Mouse (Mus musculus) intestine, embryonic 14.5 days (tissue): Measurements from ENCODE around the gene Rnf5. TPM values are rescaled to one million over a fixed set of nuclear protein-coding genes. Genes with fewer than 3 reads are reported as not detected.

Experiments used
- ATAC-seq: fragments of 200-750 bp; cut with Nextera tagmentation; replicated peaks from 2 replicates; pipeline ENCODE4 v1.8.0; 2017; ENCODE audit warnings: low read depth, moderate number of reproducible peaks, moderate TSS enrichment, moderate library complexity; ENCODE audit not compliant: low FRiP score, low TSS enrichment
- DNase-seq: peaks from one replicate; pipeline ENCODE4 v3.0.0-alpha.2; 2018; ENCODE audit warnings: low spot score
- H3K27ac ChIP-seq: fragments of 300-500 bp; sonication (generic); 2 replicates; pipeline ENCODE4 v1.5.1; 2014; ENCODE audit warnings: low read depth, mild to moderate bottlenecking, control low read depth
- H3K27me3 ChIP-seq: fragments of 300-500 bp; sonication (generic); replicated peaks from 2 replicates; pipeline ENCODE4 v1.6.1; 2014; ENCODE audit warnings: low read length, control low read depth; ENCODE audit not compliant: control insufficient read depth, insufficient read depth
- H3K36me3 ChIP-seq: fragments of 300-500 bp; sonication (generic); 2 replicates; pipeline ENCODE4 v1.6.1; 2014; ENCODE audit warnings: low read length, control low read depth; ENCODE audit not compliant: control insufficient read depth, insufficient read depth
- H3K4me1 ChIP-seq: fragments of 300-500 bp; sonication (generic); replicated peaks from 2 replicates; pipeline ENCODE4 v1.6.1; 2014; ENCODE audit warnings: low read length, control low read depth, mixed read lengths; ENCODE audit not compliant: control insufficient read depth, insufficient read depth
- H3K4me2 ChIP-seq: fragments of 300-500 bp; sonication (generic); 2 replicates; pipeline ENCODE4 v1.6.1; 2014; ENCODE audit warnings: low read length
- H3K4me3 ChIP-seq: fragments of 300-500 bp; sonication (generic); 2 replicates; pipeline ENCODE4 v1.5.1; 2014; ENCODE audit warnings: low read depth, low read length, control low read depth, mixed read lengths
- H3K9ac ChIP-seq: fragments of 300-500 bp; sonication (generic); 2 replicates; pipeline ENCODE4 v1.6.1; 2014; ENCODE audit warnings: mild to moderate bottlenecking, low read length
- H3K9me3 ChIP-seq: fragments of 300-500 bp; sonication (generic); 2 replicates; pipeline ENCODE4 v1.6.1; 2016; ENCODE audit warnings: low read length, control low read depth; ENCODE audit not compliant: control insufficient read depth
- WGBS: fragments of 180-500 bp; shearing (Covaris S2); extraction: QIAGEN DNeasy Blood & Tissue Kit; methylation state at CpG from one replicate; pipeline ENCODE4 v1.1.7; 2014; 5-methylcytosine and 5-hydroxymethylcytosine counted together
- polyA plus RNA-seq: library from polyadenylated mRNA; unstranded; fragments of >200 nt; fragmentation: Nextera tagmentation; extraction: Ambion mirVana; gene quantifications from 2 replicates; pipeline ENCODE4 v1.2.1, GENCODE M21; 2014

Rnf5 gene
- polyA plus RNA-seq, 1 experiment from 2014 or later, result 110 TPM

- DNase-seq (no peak), ATAC-seq (no peak)
- 80% methylated on average over 8 of the region's 8 CpGs for WGBS
- H3K9me3 ChIP-seq, result no peaks in the 10 kb centered on the region
- H3K9ac ChIP-seq, result no peak overlapping the region
- peaks cover 55% of the 10 kb centered on the region for H3K36me3 ChIP-seq
- H3K27ac ChIP-seq, result no peak overlapping the region
- no peaks in the 10 kb centered on the region for H3K27me3 ChIP-seq
- H3K4me3 ChIP-seq, result no peak overlapping the region
- H3K4me2 ChIP-seq, result no peak overlapping the region
- H3K4me1 ChIP-seq, result peaks cover under 1% of the 10 kb centered on the region; the same call in 1 of the 2 replicates
These were observed 17.5 kb upstream of the Rnf5 start for GRCm38 (mm10) chr17:34621006-34621405.

GRCm38 (mm10) chr17:34618999-34619398, 15.5 kb upstream of the Rnf5 start:
- ATAC-seq, result no peak
- Histone ChIP-seq H3K9me3 (no peaks in the 10 kb centered on the region), H3K36me3 (peaks cover 67% of the 10 kb centered on the region), H3K4me3 (no peak overlapping the region), H3K9ac (no peak overlapping the region), H3K27me3 (no peaks in the 10 kb centered on the region), H3K27ac (no peak overlapping the region), H3K4me1 (no peaks in the 10 kb centered on the region), H3K4me2 (no peak overlapping the region)
- peak; percentile 79 for DNase-seq
- WGBS, result 22% methylated on average over 6 of the region's 6 CpGs

GRCm38 (mm10) chr17:34615871-34616270, 12.4 kb upstream of the Rnf5 start, which contains the start of gene Egfl8:
Egfl8 (minus strand) TSS chr17:34615971.
- no peak within 1 kb of the TSS for H3K27ac ChIP-seq
- no peaks in the 10 kb centered on the region for H3K27me3 ChIP-seq
- H3K9me3 ChIP-seq, result no peaks in the 10 kb centered on the region
- DNase-seq (no peak), ATAC-seq (no peak)
- H3K4me1 ChIP-seq, result no peaks in the 10 kb centered on the region
- 81% methylated on average over 6 of the region's 6 CpGs for WGBS
- no peak within 1 kb of the TSS for H3K9ac ChIP-seq
- H3K4me3 ChIP-seq, result no peak within 1 kb of the TSS
- H3K36me3 ChIP-seq, result peaks cover 77% of the 10 kb centered on the region
- H3K4me2 ChIP-seq, result no peak within 1 kb of the TSS

- H3K9ac ChIP-seq, result no peak overlapping the region
- H3K27me3 ChIP-seq, result no peaks in the 10 kb centered on the region
- no peaks in the 10 kb centered on the region for H3K4me1 ChIP-seq
- no peak overlapping the region for H3K4me3 ChIP-seq
- WGBS, result 86% methylated on average over 10 of the region's 10 CpGs
- no peak for ATAC-seq
- no peak overlapping the region for H3K4me2 ChIP-seq
- peaks cover 70% of the 10 kb centered on the region for H3K36me3 ChIP-seq
- no peak overlapping the region for H3K27ac ChIP-seq
- H3K9me3 ChIP-seq, result no peaks in the 10 kb centered on the region
- DNase-seq, result no peak
These were observed 10.3 kb upstream of the Rnf5 start for GRCm38 (mm10) chr17:34613830-34614229.

- Histone ChIP-seq H3K27me3 (no peaks in the 10 kb centered on the region), H3K36me3 (peaks cover 71% of the 10 kb centered on the region), H3K4me1 (0 out of 2 replicates have a peak, but pooled peaks cover 1% of the 10 kb centered on the region), H3K9me3 (no peaks in the 10 kb centered on the region), H3K4me2 (no peak overlapping the region), H3K9ac (no peak overlapping the region), H3K4me3 (no peak overlapping the region), H3K27ac (no peak overlapping the region)
- 82% methylated on average over 11 of the region's 11 CpGs for WGBS
- ATAC-seq (no peak), DNase-seq (no peak)
These were observed 9.7 kb upstream of the Rnf5 start for GRCm38 (mm10) chr17:34613054-34613645.

GRCm38 (mm10) chr17:34611050-34611449, 7.6 kb upstream of the Rnf5 start:
- Histone ChIP-seq H3K27me3 (no peaks in the 10 kb centered on the region), H3K4me2 (no peak overlapping the region), H3K9me3 (no peaks in the 10 kb centered on the region), H3K9ac (no peak overlapping the region), H3K27ac (no peak overlapping the region), H3K36me3 (peaks cover 63% of the 10 kb centered on the region), H3K4me3 (no peak overlapping the region), H3K4me1 (peaks cover 14% of the 10 kb centered on the region)
- 93% methylated on average over 8 of the region's 8 CpGs for WGBS
- ATAC-seq (no peak), DNase-seq (peak; percentile 45)

GRCm38 (mm10) chr17:34607997-34608396, 4.5 kb upstream of the Rnf5 start:
- Histone ChIP-seq H3K9ac (no peak overlapping the region), H3K4me3 (no peak overlapping the region), H3K36me3 (peaks cover 34% of the 10 kb centered on the region), H3K4me1 (peaks cover 24% of the 10 kb centered on the region), H3K27ac (no peak overlapping the region), H3K4me2 (no peak overlapping the region), H3K9me3 (no peaks in the 10 kb centered on the region), H3K27me3 (no peaks in the 10 kb centered on the region)
- 83% methylated on average over 7 of the region's 7 CpGs for WGBS
- ATAC-seq (no peak), DNase-seq (no peak)

GRCm38 (mm10) chr17:34606186-34607039, 2.9 kb upstream of the Rnf5 start:
- H3K4me2 ChIP-seq, result peak overlapping the region; percentile 94
- ATAC-seq, result no peak
- peaks cover 33% of the 10 kb centered on the region for H3K4me1 ChIP-seq
- peak overlapping the region; percentile 97 for H3K4me3 ChIP-seq
- no peaks in the 10 kb centered on the region for H3K9me3 ChIP-seq
- H3K27ac ChIP-seq, result peak overlapping the region; percentile 90
- no peaks in the 10 kb centered on the region for H3K27me3 ChIP-seq
- WGBS, result 15% methylated on average over 32 of the region's 32 CpGs
- H3K9ac ChIP-seq, result peak overlapping the region; percentile 86
- no peak for DNase-seq
- peaks cover 22% of the 10 kb centered on the region for H3K36me3 ChIP-seq
